Mouse (Mus musculus) gastrocnemius, adult 8-10 months (tissue): Measurements from ENCODE around the gene Nap1l4. TPM values are rescaled to one million over a fixed set of nuclear protein-coding genes. Genes with fewer than 3 reads are reported as not detected.
"Not testable (repeated sequence)": the region's sequence is repeated elsewhere in the genome, so short reads cannot be mapped to it uniquely, and the experiment has no call there.

ENCODE experiments used
- DNase-seq, 2 experiments: peaks; one replicate each; pipeline ENCODE4 v3.0.0; 2022; ENCODE audit warnings: low spot score in 2 of 2
- total RNA-seq, 4 experiments: library from RNA; stranded (reverse); gene quantifications; 2 replicates each; pipeline ENCODE4 v1.2.4; 2022

Nap1l4 gene
- 100 to 1,000 TPM; 181 to 185 (median 183) TPM for total RNA-seq

GRCm38 (mm10) chr7:143548976-143549457, at the start of gene Nap1l4:
Gene Nap1l4, minus strand, starts transcription at chr7:143549106.
- DNase-seq, result peak; percentile 99

- DNase-seq, result no peak
Observed at GRCm38 (mm10) chr7:143594865-143595264, 46.0 kb upstream of the Nap1l4 start.

GRCm38 (mm10) chr7:143592255-143592654, 43.3 kb upstream of the Nap1l4 start:
- no peak for DNase-seq

- DNase-seq, result peak; percentile 53 to 78
Observed at GRCm38 (mm10) chr7:143588006-143588405, 39.1 kb upstream of the Nap1l4 start.

GRCm38 (mm10) chr7:143587586-143587985, 38.7 kb upstream of the Nap1l4 start:
- peak in 1 of 2 experiments; percentile 38 for DNase-seq

GRCm38 (mm10) chr7:143583956-143584355, 35.0 kb upstream of the Nap1l4 start:
- DNase-seq, result peak in 1 of 2 experiments; percentile 32

GRCm38 (mm10) chr7:143583025-143583424, 34.1 kb upstream of the Nap1l4 start:
- no peak for DNase-seq

GRCm38 (mm10) chr7:143575751-143576150, 26.8 kb upstream of the Nap1l4 start:
- no peak for DNase-seq

GRCm38 (mm10) chr7:143565648-143566039, 16.7 kb upstream of the Nap1l4 start:
- DNase-seq, result no peak

- no peak for DNase-seq
Observed at GRCm38 (mm10) chr7:143565015-143565647, 16.2 kb upstream of the Nap1l4 start.

- no peak for DNase-seq
Observed at GRCm38 (mm10) chr7:143563787-143564186, 14.9 kb upstream of the Nap1l4 start.

GRCm38 (mm10) chr7:143557616-143558015, 8.7 kb upstream of the Nap1l4 start:
- no peak for DNase-seq

GRCm38 (mm10) chr7:143556964-143557610, 8.2 kb upstream of the Nap1l4 start:
- DNase-seq, result peak; percentile 34 to 49

GRCm38 (mm10) chr7:143549588-143550220, 798 bp upstream of the Nap1l4 start:
- DNase-seq, result no peak

GRCm38 (mm10) chr7:143548231-143548961, 510 bp downstream of the Nap1l4 start:
- DNase-seq, result no peak

GRCm38 (mm10) chr7:143546554-143546953, 2.4 kb downstream of the Nap1l4 start:
- no peak for DNase-seq

GRCm38 (mm10) chr7:143544368-143544767, 4.5 kb downstream of the Nap1l4 start:
- no peak for DNase-seq

GRCm38 (mm10) chr7:143538671-143539070, 10.2 kb downstream of the Nap1l4 start:
- no peak for DNase-seq

- not testable (repeated sequence) for DNase-seq
Observed at GRCm38 (mm10) chr7:143538229-143538628, 10.7 kb downstream of the Nap1l4 start.

GRCm38 (mm10) chr7:143536251-143536650, 12.7 kb downstream of the Nap1l4 start:
- no peak for DNase-seq

- DNase-seq, result no peak
Observed at GRCm38 (mm10) chr7:143533284-143533683, 15.6 kb downstream of the Nap1l4 start.

GRCm38 (mm10) chr7:143532410-143532809, 16.5 kb downstream of the Nap1l4 start:
- peak; percentile 20 to 56 for DNase-seq
